Mouse (Mus musculus) kidney, adult 8-10 months (tissue): ENCODE measurements around the gene Fam117a.

ENCODE experiments used
- DNase-seq, 2 experiments: peaks; one replicate each; pipeline ENCODE4 v3.0.0; 2022

The Fam117a gene

GRCm38 (mm10) chr11:95333805-95334204 lies 3.0 kb upstream of the Fam117a start:
- no peak for DNase-seq

- DNase-seq = no peak
These were observed 2.3 kb upstream of the Fam117a start for GRCm38 (mm10) chr11:95334448-95335060.

- DNase-seq = peak; percentile 44 to 45
These were observed 453 bp downstream of the Fam117a start for GRCm38 (mm10) chr11:95337129-95337813.

- no peak for DNase-seq
These were observed 1.1 kb downstream of the Fam117a start for GRCm38 (mm10) chr11:95337846-95338342.

GRCm38 (mm10) chr11:95339471-95340021 lies 2.7 kb downstream of the Fam117a start:
- no peak for DNase-seq

GRCm38 (mm10) chr11:95340259-95340658 lies 3.4 kb downstream of the Fam117a start:
- no peak for DNase-seq

- no peak for DNase-seq
These were observed 3.8 kb downstream of the Fam117a start for GRCm38 (mm10) chr11:95340664-95341063.

GRCm38 (mm10) chr11:95343180-95343579 lies 6.4 kb downstream of the Fam117a start:
- no peak for DNase-seq

GRCm38 (mm10) chr11:95344181-95344580 lies 7.4 kb downstream of the Fam117a start:
- DNase-seq = no peak

- DNase-seq = peak; percentile 70 to 75
These were observed 13.5 kb downstream of the Fam117a start for GRCm38 (mm10) chr11:95350289-95350688.

GRCm38 (mm10) chr11:95350960-95351359 lies 14.1 kb downstream of the Fam117a start:
- peak; percentile 50 to 70 for DNase-seq

GRCm38 (mm10) chr11:95352686-95353085 lies 15.9 kb downstream of the Fam117a start:
- DNase-seq = no peak

GRCm38 (mm10) chr11:95353226-95353625 lies 16.4 kb downstream of the Fam117a start:
- DNase-seq = no peak

GRCm38 (mm10) chr11:95354228-95354944 lies 17.6 kb downstream of the Fam117a start:
- no peak for DNase-seq

- DNase-seq = no peak
These were observed 18.3 kb downstream of the Fam117a start for GRCm38 (mm10) chr11:95354945-95355660.

- DNase-seq = no peak
These were observed 18.8 kb downstream of the Fam117a start for GRCm38 (mm10) chr11:95355661-95356011.

- no peak for DNase-seq
These were observed 19.2 kb downstream of the Fam117a start for GRCm38 (mm10) chr11:95356039-95356438.

- DNase-seq = peak in 1 of 2 experiments; percentile 34
These were observed 19.9 kb downstream of the Fam117a start for GRCm38 (mm10) chr11:95356469-95357273.

GRCm38 (mm10) chr11:95358263-95358662 lies 21.4 kb downstream of the Fam117a start:
- DNase-seq = no peak

GRCm38 (mm10) chr11:95364388-95364787 lies 27.6 kb downstream of the Fam117a start:
- no peak for DNase-seq

GRCm38 (mm10) chr11:95365596-95365995 lies 28.8 kb downstream of the Fam117a start:
- DNase-seq = peak; percentile 93 to 95
